Mouse (Mus musculus) bone marrow, adult 2 months (tissue): ENCODE results near the gene Wbp1.

ENCODE experiments used
- CTCF ChIP-seq: fragments of 200-500 bp; IDR thresholded peaks from 2 replicates; pipeline ENCODE4 v1.5.1; 2011; ENCODE audit warnings: low read length, control low read depth; ENCODE audit not compliant: control insufficient read depth, insufficient read depth
- POLR2A ChIP-seq: fragments of 200-500 bp; IDR thresholded peaks from 2 replicates; pipeline ENCODE4 v1.6.1; 2011; ENCODE audit warnings: low read depth, mild to moderate bottlenecking, control low read depth, low read length, borderline replicate concordance; ENCODE audit not compliant: control insufficient read depth

GRCm38 (mm10) chr6:83162701-83163100 is 41.3 kb upstream of the Wbp1 start:
- TF ChIP-seq CTCF (peak; percentile 55), POLR2A (no peak)
